In genomic region chr7:80832191-80832590, GRCm38 (mm10) we compare ENCODE assay signal across 9 mouse cellular contexts. TPM values are rescaled to one million over a fixed set of nuclear protein-coding genes. Genes with fewer than 3 reads are reported as not detected.
DNase-seq lines count a peak whose midpoint lies in the region; ATAC-seq lines count a peak whose summit lies in the region.
"Had no signal": no experiment of that assay in that cellular context is flagged by ENCODE, and none has a peak within 500 bp of the region (broad histone marks: within the 10 kb centered on the region; RNA-seq: fewer than 3 reads in every experiment).

No protein-coding gene starts in this region.

- peak; percentile 39 for DNase-seq in kidney, adult 18-20 months
- DNase-seq in c-Kit-positive CD71-negative TER-119-negative erythroid progenitor cells, embryonic 14.5 days (ENCODE audit: low read depth): peak; percentile 47
- DNase-seq in kidney, postnatal 4 days: peak; percentile 62 to 76
- peak; percentile 45 to 72 for DNase-seq in thymus, adult 18-20 months
- DNase-seq in cerebellum, adult 11 months: no peak
- DNase-seq in midbrain, embryonic 11.5 days (ENCODE audit: low spot score, missing footprints): no peak
- DNase-seq in right cerebral cortex, postnatal 4 days: no peak

- H3K27me3 ChIP-seq in kidney, embryonic 16.5 days (ENCODE audit: insufficient read depth, low read length): no peaks in the 10 kb centered on the region
- H3K27me3 ChIP-seq in midbrain, embryonic 11.5 days (ENCODE audit: control insufficient read depth, insufficient read depth, low read length): no peaks in the 10 kb centered on the region
- H3K27me3 ChIP-seq: midbrain, embryonic 12.5 days had no signal

- H3K4me2 ChIP-seq in kidney, embryonic 16.5 days (replicated peaks; ENCODE audit: low read depth, low read length): no peak overlapping the region
- H3K4me2 ChIP-seq in midbrain, embryonic 11.5 days: no peak overlapping the region
- H3K4me2 ChIP-seq: midbrain, embryonic 12.5 days had no signal

- no peak for ATAC-seq in kidney, embryonic 16.5 days (ENCODE audit: low FRiP score, low TSS enrichment)
- no peak for ATAC-seq in midbrain, embryonic 11.5 days (ENCODE audit: low FRiP score)

- H3K4me1 ChIP-seq in kidney, embryonic 16.5 days (ENCODE audit: insufficient read depth, low read length): peaks cover 17% of the 10 kb centered on the region; the same call in 1 of the 2 replicates
- no peaks in the 10 kb centered on the region for H3K4me1 ChIP-seq in midbrain, embryonic 11.5 days (ENCODE audit: control insufficient read depth, insufficient read depth, low read length)
- H3K4me1 ChIP-seq: midbrain, embryonic 12.5 days had no signal

- 30% methylated on average over 4 of the region's 4 CpGs for WGBS in kidney, embryonic 16.5 days
- 59% methylated on average over 4 of the region's 4 CpGs for WGBS in midbrain, embryonic 11.5 days

- no peak overlapping the region for H3K9ac ChIP-seq in kidney, embryonic 16.5 days (replicated peaks; ENCODE audit: low read length)
- H3K9ac ChIP-seq in midbrain, embryonic 11.5 days (ENCODE audit: low read length): no peak overlapping the region
- H3K9ac ChIP-seq: midbrain, embryonic 12.5 days had no signal

- H3K27ac ChIP-seq in kidney, embryonic 16.5 days (ENCODE audit: low read length): no peak overlapping the region
- no peak overlapping the region for H3K27ac ChIP-seq in midbrain, embryonic 11.5 days (ENCODE audit: low read depth, low read length)
- H3K27ac ChIP-seq: midbrain, embryonic 12.5 days had no signal

- no peak overlapping the region for H3K4me3 ChIP-seq in kidney, embryonic 16.5 days (ENCODE audit: low read length)
- H3K4me3 ChIP-seq in midbrain, embryonic 11.5 days (ENCODE audit: low read depth, low read length): no peak overlapping the region
- H3K4me3 ChIP-seq: midbrain, embryonic 12.5 days had no signal

- H3K9me3 ChIP-seq in kidney, embryonic 16.5 days (ENCODE audit: low read length): no peaks in the 10 kb centered on the region
- H3K9me3 ChIP-seq in midbrain, embryonic 11.5 days (ENCODE audit: control insufficient read depth, low read length): no peaks in the 10 kb centered on the region
- H3K9me3 ChIP-seq: midbrain, embryonic 12.5 days had no signal

- H3K36me3 ChIP-seq in kidney, embryonic 16.5 days (ENCODE audit: insufficient read depth, low read length): no peaks in the 10 kb centered on the region
- no peaks in the 10 kb centered on the region for H3K36me3 ChIP-seq in midbrain, embryonic 11.5 days (ENCODE audit: control insufficient read depth, insufficient read depth, low read length)
- H3K36me3 ChIP-seq: midbrain, embryonic 12.5 days had no signal

RNA-seq across cellular contexts. Expression of gene Iqgap1, which starts 6.4 kb away (rescaled TPM):
- polyA plus RNA-seq in kidney, embryonic 16.5 days (2015; fragmentation: Nextera tagmentation; extraction: Ambion mirVana): 97.7 and 101 TPM in 2 replicates
- 23.5 and 24.8 TPM in 2 replicates for polyA plus RNA-seq in midbrain, embryonic 11.5 days (2014; fragmentation: Nextera tagmentation; extraction: Ambion mirVana)

RNA-seq across cellular contexts. Expression of gene Zscan2, which starts 28.5 kb away (rescaled TPM):
- 3.0 and 3.2 TPM in 2 replicates for polyA plus RNA-seq in kidney, embryonic 16.5 days (2015; fragmentation: Nextera tagmentation; extraction: Ambion mirVana)
- 3.8 and 5.0 TPM in 2 replicates for polyA plus RNA-seq in midbrain, embryonic 11.5 days (2014; fragmentation: Nextera tagmentation; extraction: Ambion mirVana)

Comparison
In these comparisons a context has a peak if more than half of its experiments do, and no peak if none do; other contexts are left out.
1. DNase-seq: peak in kidney, adult 18-20 months (single experiment), c-Kit-positive CD71-negative TER-119-negative erythroid progenitor cells, embryonic 14.5 days (single experiment), kidney, postnatal 4 days (2 of 2) and thymus, adult 18-20 months (2 of 2); none in cerebellum, adult 11 months (single experiment), midbrain, embryonic 11.5 days (single experiment) and right cerebral cortex, postnatal 4 days (single experiment).